Comparison of ENCODE assay signal across 19 mouse cellular contexts in genomic region chr16:92105631-92106030, GRCm38 (mm10). TPM values are rescaled to one million over a fixed set of nuclear protein-coding genes. Genes with fewer than 3 reads are reported as not detected.
DNase-seq lines count a peak whose midpoint lies in the region; ATAC-seq and TF ChIP-seq lines count a peak whose summit lies in the region.
"Had no signal": no experiment of that assay in that cellular context is flagged by ENCODE, and none has a peak within 500 bp of the region (broad histone marks: within the 10 kb centered on the region; RNA-seq: fewer than 3 reads in every experiment).

No protein-coding gene starts in this region.

- TF ChIP-seq POLR2A in testis, adult 2 months (IDR thresholded peaks at IDR 0.05; ENCODE audit: control insufficient read depth, low read depth, low read length), result no peak

- H3K9ac ChIP-seq in kidney, embryonic 14.5 days (ENCODE audit: low read depth, low read length), result no peak overlapping the region
- H3K9ac ChIP-seq: embryonic facial prominence, embryonic 12.5 days; forebrain, embryonic 13.5 days; heart, embryonic 15.5 days; hindbrain, embryonic 14.5 days; neural tube, embryonic 13.5 days had no signal

- H3K4me3 ChIP-seq in kidney, embryonic 14.5 days (ENCODE audit: low read length), result no peak overlapping the region
- H3K4me3 ChIP-seq in testis, adult 2 months (ENCODE audit: control insufficient read depth, low read depth, low read length), result no peak overlapping the region
- H3K4me3 ChIP-seq: embryonic facial prominence, embryonic 12.5 days; forebrain, embryonic 13.5 days; heart, embryonic 15.5 days; neural tube, embryonic 13.5 days had no signal

- DNase-seq in kidney, adult 18-20 months, result peak; percentile 60
- no peak for DNase-seq in testis, postnatal 10 days (ENCODE audit: low spot score)
- no peak for DNase-seq in right cerebral cortex, postnatal 4 days
- no peak for DNase-seq in layer of hippocampus, adult 18-20 months (ENCODE audit: low spot score in 2 of 2)
- DNase-seq: cerebellum, postnatal 10 days; thymus, postnatal 36 days had no signal

- no peaks in the 10 kb centered on the region for H3K9me3 ChIP-seq in kidney, embryonic 14.5 days (ENCODE audit: control insufficient read depth, low read length)
- H3K9me3 ChIP-seq: embryonic facial prominence, embryonic 12.5 days; forebrain, embryonic 13.5 days; heart, embryonic 15.5 days; neural tube, embryonic 13.5 days had no signal

- 0 out of 2 replicates have a peak, but pooled peaks cover 9% of the 10 kb centered on the region for H3K36me3 ChIP-seq in kidney, embryonic 14.5 days (ENCODE audit: control insufficient read depth, insufficient read depth, low read length)
- H3K36me3 ChIP-seq in testis, adult 2 months (ENCODE audit: control insufficient read depth, insufficient read depth, low read length), result no peaks in the 10 kb centered on the region
- H3K36me3 ChIP-seq: heart, embryonic 15.5 days had no signal

- no peaks in the 10 kb centered on the region for H3K27me3 ChIP-seq in kidney, embryonic 14.5 days (ENCODE audit: control insufficient read depth, insufficient read depth, low read length)
- H3K27me3 ChIP-seq in testis, adult 2 months (ENCODE audit: control insufficient read depth, insufficient read depth, low read length), result no peaks in the 10 kb centered on the region
- H3K27me3 ChIP-seq: embryonic facial prominence, embryonic 12.5 days; forebrain, embryonic 13.5 days; heart, embryonic 15.5 days; neural tube, embryonic 13.5 days had no signal

- no peak overlapping the region for H3K27ac ChIP-seq in kidney, embryonic 14.5 days (ENCODE audit: low read depth, low read length)
- 0 out of 2 replicates have a peak overlapping the region, but pooled peaks have one; percentile 37 for H3K27ac ChIP-seq in testis, adult 2 months (ENCODE audit: control insufficient read depth, insufficient read depth, low read depth, low read length)
- H3K27ac ChIP-seq: embryonic facial prominence, embryonic 12.5 days; forebrain, embryonic 13.5 days; heart, embryonic 15.5 days; hindbrain, embryonic 14.5 days; macrophage; neural tube, embryonic 13.5 days had no signal

- no peak for ATAC-seq in kidney, embryonic 14.5 days (ENCODE audit: low FRiP score, low TSS enrichment)
- peak; percentile 42; the same call in 1 of the 2 replicates for ATAC-seq in common myeloid progenitor, adult 5-6 weeks (replicated peaks; ENCODE audit: low read depth, poor library complexity, severe bottlenecking)
- ATAC-seq: forebrain, embryonic 13.5 days had no signal

- no peak overlapping the region for H3K4me2 ChIP-seq in kidney, embryonic 14.5 days (replicated peaks; ENCODE audit: low read depth, low read length)
- H3K4me2 ChIP-seq: embryonic facial prominence, embryonic 12.5 days; forebrain, embryonic 13.5 days; heart, embryonic 15.5 days; hindbrain, embryonic 14.5 days; liver, embryonic 11.5 days; neural tube, embryonic 13.5 days had no signal

- no peaks in the 10 kb centered on the region for H3K4me1 ChIP-seq in kidney, embryonic 14.5 days (ENCODE audit: control insufficient read depth, insufficient read depth, low read length)
- no peaks in the 10 kb centered on the region; the same call in 1 of the 2 replicates for H3K4me1 ChIP-seq in testis, adult 2 months (ENCODE audit: control insufficient read depth, insufficient read depth, low read length)

- TF ChIP-seq CTCF in testis, adult 2 months (IDR thresholded peaks at IDR 0.05; ENCODE audit: control insufficient read depth, insufficient read depth, insufficient replicate concordance, low read depth, low read length), result no peak

- 72% methylated on average over 3 of the region's 3 CpGs for WGBS in kidney, embryonic 14.5 days

RNA-seq across cellular contexts. Expression of gene Slc5a3, which starts 47.5 kb away (rescaled TPM):
- polyA plus RNA-seq in kidney, embryonic 14.5 days (2014; fragmentation: Nextera tagmentation; extraction: Ambion mirVana), result 5.0 and 13.6 TPM in 2 replicates
- 2.1 and 3.9 TPM in 2 replicates for polyA plus RNA-seq in testis, adult 2 months (2012; rRNA removed)
- 6.2 and 8.0 TPM in 2 replicates for total RNA-seq in common myeloid progenitor, adult 5-6 weeks (2017)
- total RNA-seq in layer of hippocampus, adult 18-20 months (2021), result 10 to 100 TPM; 44.7 to 45.6 TPM

RNA-seq across cellular contexts. Expression of gene Gm49711, which starts 47.5 kb away (rescaled TPM):
- 0.30 and 0.32 TPM in 2 replicates for polyA plus RNA-seq in kidney, embryonic 14.5 days (2014; fragmentation: Nextera tagmentation; extraction: Ambion mirVana)
- polyA plus RNA-seq in testis, adult 2 months (2012; rRNA removed), result not detected in 2 replicates
- total RNA-seq in common myeloid progenitor, adult 5-6 weeks (2017), result not detected in 2 replicates
- total RNA-seq in layer of hippocampus, adult 18-20 months (2021), result not detected
- total RNA-seq: gastrocnemius, adult 8-10 months; midbrain, postnatal 0 days had no signal
- polyA plus RNA-seq: heart, embryonic 15.5 days; macrophage; stomach, embryonic 14.5 days had no signal

RNA-seq across cellular contexts. Expression of gene Mrps6, which starts 47.6 kb away (rescaled TPM):
- polyA plus RNA-seq in kidney, embryonic 14.5 days (2014; fragmentation: Nextera tagmentation; extraction: Ambion mirVana), result 134 and 168 TPM in 2 replicates
- polyA plus RNA-seq in testis, adult 2 months (2012; rRNA removed), result 19.2 and 22.9 TPM in 2 replicates
- 30.2 and 34.8 TPM in 2 replicates for total RNA-seq in common myeloid progenitor, adult 5-6 weeks (2017)
- total RNA-seq in layer of hippocampus, adult 18-20 months (2021), result 10 to 100 TPM; 53.1 to 58.0 TPM
